Mouse (Mus musculus): ENCODE data around the gene Tgfbr3.

Tgfbr3 gene

DNA sequence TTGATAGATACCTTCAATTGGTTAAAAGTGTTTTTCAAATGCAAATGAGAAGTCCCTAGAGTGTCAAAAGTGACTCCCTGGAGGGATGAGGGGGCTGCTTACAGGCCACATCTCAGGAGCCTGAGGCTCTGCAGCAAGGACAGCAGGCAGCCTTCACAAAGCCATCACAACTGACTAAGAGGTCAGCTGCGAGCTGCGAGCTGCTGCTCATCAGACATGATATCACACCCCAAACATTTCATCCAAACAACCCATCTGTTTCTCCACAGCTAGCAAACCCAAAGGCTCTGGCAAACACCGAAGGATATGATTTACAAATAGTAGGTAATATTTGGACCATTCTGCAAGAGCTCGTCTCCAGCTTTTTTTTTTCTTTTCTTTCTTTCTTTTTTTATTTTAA lies 112.6 kb downstream of the Tgfbr3 start:
- no peak for DNase-seq (ENCODE audit: low spot score in 2 of 2)

DNA sequence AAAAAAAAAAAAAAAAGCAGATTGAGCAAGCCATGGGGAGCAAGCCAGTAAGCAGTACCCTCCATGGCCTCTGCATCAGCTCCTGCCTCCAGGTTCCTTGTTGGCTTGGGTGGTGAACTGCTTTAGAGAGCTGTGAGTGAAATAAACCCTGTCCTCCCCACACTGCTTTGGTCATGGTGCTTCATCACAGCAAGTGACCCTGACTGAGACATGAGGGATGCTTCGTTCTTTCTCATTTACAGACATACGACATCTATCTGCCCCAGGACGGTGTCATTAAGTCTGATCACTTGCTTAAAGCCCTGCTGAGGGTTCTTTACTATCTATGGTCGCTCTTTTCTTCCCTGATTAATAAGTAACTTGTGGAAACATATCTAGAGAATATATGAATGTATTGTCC lies 113.2 kb downstream of the Tgfbr3 start:
- no peak for DNase-seq (ENCODE audit: low spot score in 2 of 2)

DNA sequence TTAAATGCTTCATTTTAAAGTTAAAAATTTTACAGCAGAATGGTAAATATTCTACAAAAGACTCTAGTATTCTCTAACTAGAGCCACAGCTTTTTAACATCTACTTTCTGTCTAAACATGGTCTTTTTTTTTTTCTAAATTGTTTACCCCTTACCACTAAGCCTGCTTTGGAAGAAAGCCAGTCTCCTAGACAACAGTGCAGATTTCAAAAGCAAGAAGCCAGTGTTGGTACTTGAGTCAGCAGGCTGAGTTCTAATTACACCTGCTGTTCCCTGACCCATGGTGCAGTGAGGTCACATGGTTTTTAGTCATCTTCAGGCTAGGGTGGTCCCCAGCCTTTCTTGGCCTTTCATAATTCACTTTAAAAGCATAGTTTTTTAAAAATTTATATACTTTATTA lies 115.2 kb downstream of the Tgfbr3 start:
- no peak for DNase-seq (ENCODE audit: low spot score in 2 of 2)

DNA sequence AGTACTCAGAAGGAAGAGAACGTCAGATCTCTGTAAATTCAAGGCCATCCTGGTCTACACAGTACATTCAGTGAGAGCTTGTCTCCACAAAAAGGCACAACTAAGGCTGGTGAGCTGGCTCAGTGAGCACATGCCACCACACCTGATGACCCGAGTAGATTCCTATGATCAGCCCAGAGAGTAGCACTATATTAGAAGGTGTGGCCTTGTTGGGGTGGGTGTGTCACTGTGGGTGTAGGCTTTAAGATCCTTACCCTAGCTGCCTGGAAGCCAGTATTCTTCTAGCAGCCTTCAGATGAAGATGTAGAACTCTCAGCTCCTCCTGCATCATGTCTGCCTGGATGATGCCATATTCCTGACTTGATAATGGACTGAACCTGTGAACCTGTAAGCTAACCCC lies 115.9 kb downstream of the Tgfbr3 start:
- DNase-seq (ENCODE audit: low spot score in 2 of 2), result no peak

- no peak for DNase-seq (ENCODE audit: low spot score in 2 of 2)
Measured at GRCm38 (mm10) chr5:107171861-107172260, 117.6 kb downstream of the Tgfbr3 start.

DNA sequence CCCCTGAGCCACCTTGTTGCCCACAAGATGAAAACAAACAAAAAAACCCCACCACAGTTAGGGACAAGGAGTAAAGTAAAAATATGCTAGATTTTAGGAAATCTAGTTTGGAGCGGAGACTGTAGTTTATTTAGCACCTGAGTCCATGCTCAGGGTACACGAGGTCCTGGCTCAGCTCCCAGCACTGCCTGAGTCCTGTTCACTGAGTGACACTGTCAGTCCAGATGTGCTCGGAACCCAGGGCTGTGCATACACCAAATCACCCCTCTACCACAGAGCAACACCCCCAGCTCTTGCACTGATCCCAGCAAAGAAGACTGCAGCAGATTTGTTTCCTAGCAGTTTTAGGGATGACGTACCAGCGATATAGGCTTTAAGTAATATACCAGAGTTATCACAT lies 119.6 kb downstream of the Tgfbr3 start:
- no peak for DNase-seq (ENCODE audit: low spot score in 2 of 2)

DNA sequence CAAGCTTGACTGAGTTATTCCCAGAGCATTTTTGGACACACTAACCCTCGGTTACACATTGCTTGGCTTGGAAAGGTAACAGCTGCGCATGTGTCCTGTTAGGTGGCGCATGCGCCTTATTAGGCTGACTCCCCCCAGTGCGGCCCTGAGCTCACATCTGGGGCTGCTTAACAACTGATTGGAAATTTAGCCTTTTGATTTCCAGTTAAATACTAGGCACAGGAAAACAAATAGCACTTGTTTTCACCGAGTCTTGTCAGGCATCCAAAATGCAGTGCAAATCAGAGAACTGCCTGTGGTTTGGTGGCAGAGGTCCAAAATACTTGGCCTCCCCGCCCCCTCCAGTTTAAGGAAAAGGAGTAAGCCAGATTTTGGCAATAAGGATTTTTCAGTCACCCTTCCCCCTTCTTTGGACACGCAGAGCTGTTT lies 121.5 kb downstream of the Tgfbr3 start:
- DNase-seq (ENCODE audit: low spot score in 2 of 2), result no peak

DNA sequence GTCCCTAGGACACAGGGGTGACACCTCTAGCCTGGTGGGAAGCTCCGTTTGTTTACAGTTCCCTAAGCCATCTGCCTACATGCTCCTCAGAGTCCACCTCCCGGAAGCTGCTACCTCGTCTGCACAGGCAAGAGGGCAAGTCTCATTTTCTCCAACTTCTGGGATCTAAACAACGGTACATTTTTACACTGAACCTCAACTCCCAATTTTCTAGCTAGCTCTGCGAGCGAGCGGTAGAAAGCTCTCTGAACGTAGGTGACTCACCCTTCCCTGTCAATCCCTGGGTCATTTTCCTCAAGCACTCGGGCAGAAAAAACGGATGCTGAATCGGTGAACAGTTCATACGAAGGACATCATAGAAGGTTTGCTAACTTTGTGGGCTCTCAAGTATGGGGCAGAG lies 122.1 kb downstream of the Tgfbr3 start:
- DNase-seq (ENCODE audit: low spot score in 2 of 2), result no peak

DNA sequence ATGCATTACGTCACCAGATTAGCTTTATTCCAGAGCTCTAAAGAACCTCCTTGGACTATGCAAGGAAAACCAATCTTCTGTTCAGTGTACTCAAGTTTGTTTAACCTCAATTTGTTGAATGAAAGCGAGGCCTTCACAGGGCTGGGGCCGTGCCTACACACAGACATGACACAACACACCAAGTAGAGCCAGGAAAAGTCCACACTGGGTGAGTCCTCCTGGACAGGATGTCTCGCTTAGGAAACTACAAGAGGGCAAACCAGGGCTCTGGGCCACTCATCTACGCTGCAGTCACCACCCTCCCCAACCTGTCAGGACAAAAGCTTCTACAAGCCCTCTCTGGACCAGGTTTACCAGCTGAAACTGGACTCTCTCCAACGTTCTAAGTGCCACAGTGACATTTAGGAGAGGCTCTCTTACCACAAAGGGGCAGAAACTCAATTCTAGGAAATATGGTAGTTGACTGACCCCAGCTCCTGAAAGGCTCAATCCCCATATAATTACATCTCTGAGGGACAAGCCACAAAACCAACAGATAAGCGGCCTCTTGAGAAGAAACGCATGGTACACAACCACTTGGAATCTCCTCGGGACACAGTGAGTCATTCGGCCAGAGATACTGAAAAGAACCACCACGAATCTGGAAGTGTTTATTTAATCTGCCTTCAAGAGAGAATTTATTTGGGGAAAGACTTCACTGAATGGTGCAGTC lies 122.6 kb downstream of the Tgfbr3 start:
- no peak for DNase-seq (ENCODE audit: low spot score in 2 of 2)

- DNase-seq (ENCODE audit: low spot score in 2 of 2), result no peak
Measured at GRCm38 (mm10) chr5:107165734-107166133, 123.7 kb downstream of the Tgfbr3 start.

DNA sequence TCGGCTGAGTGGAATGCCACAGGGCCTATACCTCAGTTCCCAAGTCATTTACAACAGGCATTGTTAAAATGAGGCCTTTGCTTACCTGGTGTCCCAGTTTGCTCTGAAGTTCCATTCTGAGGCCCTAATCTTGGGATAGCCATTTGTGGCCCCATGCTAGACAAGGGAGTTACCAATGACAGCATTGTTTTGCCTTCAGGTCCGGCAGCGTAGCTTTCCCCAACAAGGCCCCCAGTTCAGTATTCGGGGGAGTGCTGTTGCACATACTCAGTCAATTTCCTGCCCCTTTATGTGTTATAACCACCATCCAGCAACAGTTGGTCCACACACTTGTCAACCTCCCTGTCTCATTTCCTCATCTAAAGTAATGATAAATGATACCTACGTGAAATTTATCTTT lies 124.2 kb downstream of the Tgfbr3 start:
- peak; percentile 18 to 38 for DNase-seq (ENCODE audit: low spot score in 2 of 2)

DNA sequence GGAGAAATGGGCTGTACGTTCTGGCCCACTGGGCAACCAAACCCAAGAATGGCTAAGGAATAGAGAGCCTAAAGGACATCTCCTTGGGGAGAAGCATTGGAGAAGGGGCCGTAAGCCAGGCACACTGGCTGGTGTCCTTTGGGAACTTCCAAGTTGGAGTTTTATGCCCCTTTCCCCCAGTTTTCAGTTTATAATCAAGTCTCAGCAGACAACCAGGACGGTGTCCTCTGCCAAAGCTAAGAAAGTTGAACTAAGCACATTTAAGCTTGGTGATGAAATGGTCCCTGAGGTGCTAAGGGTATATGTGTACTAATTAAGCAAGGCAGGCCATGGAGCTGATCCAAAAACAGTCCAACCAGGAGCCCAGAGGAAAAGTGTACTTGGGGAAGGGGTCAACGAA lies 124.6 kb downstream of the Tgfbr3 start:
- no peak for DNase-seq (ENCODE audit: low spot score in 2 of 2)

- DNase-seq (ENCODE audit: low spot score in 2 of 2), result no peak
Measured at GRCm38 (mm10) chr5:107164146-107164545, 125.3 kb downstream of the Tgfbr3 start.

- no peak for DNase-seq (ENCODE audit: low spot score in 2 of 2)
Measured at GRCm38 (mm10) chr5:107163336-107163735, 126.1 kb downstream of the Tgfbr3 start.

GRCm38 (mm10) chr5:107162812-107163211 lies 126.6 kb downstream of the Tgfbr3 start:
- DNase-seq (ENCODE audit: low spot score in 2 of 2), result no peak

- DNase-seq (ENCODE audit: low spot score in 2 of 2), result no peak
Measured at GRCm38 (mm10) chr5:107162319-107162718, 127.1 kb downstream of the Tgfbr3 start.

GRCm38 (mm10) chr5:107159914-107160890 lies 129.2 kb downstream of the Tgfbr3 start:
- no peak for DNase-seq (ENCODE audit: low spot score in 2 of 2)

GRCm38 (mm10) chr5:107158531-107159178 lies 130.8 kb downstream of the Tgfbr3 start:
- no peak for DNase-seq (ENCODE audit: low spot score in 2 of 2)

- DNase-seq (ENCODE audit: low spot score in 2 of 2), result no peak
Measured at GRCm38 (mm10) chr5:107157384-107157783, 132.0 kb downstream of the Tgfbr3 start.

- DNase-seq (ENCODE audit: low spot score in 2 of 2), result no peak
Measured at GRCm38 (mm10) chr5:107156096-107156495, 133.3 kb downstream of the Tgfbr3 start.

GRCm38 (mm10) chr5:107152989-107153388 lies 136.4 kb downstream of the Tgfbr3 start:
- DNase-seq (ENCODE audit: low spot score in 2 of 2), result no peak

GRCm38 (mm10) chr5:107151320-107151719 lies 138.1 kb downstream of the Tgfbr3 start:
- DNase-seq (ENCODE audit: low spot score in 2 of 2), result no peak

All from natural killer cell, adult 2 months (primary cell).